Mouse (Mus musculus): ENCODE measurements at regions not wholly inside any gene's neighbourhood (a gene's known extent, or its start where the extent isn't known, plus 50 kb on each side); places are given as distances from the start of the nearest gene placed in this dataset.

DNA sequence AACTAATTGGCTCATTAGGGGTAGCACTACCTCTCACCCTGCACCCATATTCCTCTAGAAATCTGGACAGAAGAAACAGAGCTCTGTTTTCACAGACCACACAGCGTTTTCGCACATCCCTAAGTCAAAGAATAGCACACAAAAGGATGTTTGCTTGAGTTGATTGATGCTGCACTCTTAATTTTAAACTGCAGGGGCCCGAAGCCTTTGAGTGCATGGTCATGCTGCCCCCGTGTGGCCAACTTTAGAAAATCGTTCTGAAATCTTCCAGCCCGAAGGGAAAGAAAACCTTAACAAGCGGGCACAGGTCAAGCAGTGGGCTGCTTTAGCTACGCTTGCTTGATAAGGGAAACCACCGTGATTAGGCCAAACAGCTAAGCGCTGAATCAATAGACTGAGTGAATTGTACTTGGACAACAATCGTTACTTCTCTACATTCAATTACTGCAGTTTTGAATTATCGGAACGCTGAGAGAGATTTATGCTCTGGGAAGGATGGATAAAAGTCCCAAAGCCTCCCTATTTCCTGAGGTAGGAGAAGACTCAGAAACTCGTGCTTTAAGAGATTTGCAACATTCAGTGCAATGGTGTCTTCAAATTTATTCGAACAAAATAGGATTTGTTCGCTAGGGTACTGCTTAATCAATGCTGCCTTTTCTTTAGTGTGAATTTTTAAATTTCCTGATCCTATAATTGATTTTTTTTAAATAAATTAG is 490.1 kb upstream of the Lcorl start:
- no peaks in the 10 kb centered on the region for H3K27me3 ChIP-seq (ENCODE audit: control insufficient read depth, insufficient read depth, low read length)
- peak overlapping the region; percentile 47; the same call in 1 of the 2 replicates for H3K4me2 ChIP-seq (ENCODE audit: low read depth, low read length)
- H3K9ac ChIP-seq (ENCODE audit: low read length): no peak overlapping the region
- H3K4me1 ChIP-seq (ENCODE audit: control insufficient read depth, insufficient read depth, low read length): no peaks in the 10 kb centered on the region
- no peak overlapping the region for H3K27ac ChIP-seq (ENCODE audit: low read length)
- 18% methylated on average over 16 of the region's 16 CpGs for WGBS
- H3K36me3 ChIP-seq (ENCODE audit: control insufficient read depth, insufficient read depth): no peaks in the 10 kb centered on the region
- no peak for ATAC-seq (replicated peaks; ENCODE audit: extremely low read depth, insufficient read depth, low FRiP score)
- H3K9me3 ChIP-seq (replicated peaks; ENCODE audit: control insufficient read depth, low read length): no peaks in the 10 kb centered on the region
- no peak overlapping the region for H3K4me3 ChIP-seq (ENCODE audit: low read length)

DNA sequence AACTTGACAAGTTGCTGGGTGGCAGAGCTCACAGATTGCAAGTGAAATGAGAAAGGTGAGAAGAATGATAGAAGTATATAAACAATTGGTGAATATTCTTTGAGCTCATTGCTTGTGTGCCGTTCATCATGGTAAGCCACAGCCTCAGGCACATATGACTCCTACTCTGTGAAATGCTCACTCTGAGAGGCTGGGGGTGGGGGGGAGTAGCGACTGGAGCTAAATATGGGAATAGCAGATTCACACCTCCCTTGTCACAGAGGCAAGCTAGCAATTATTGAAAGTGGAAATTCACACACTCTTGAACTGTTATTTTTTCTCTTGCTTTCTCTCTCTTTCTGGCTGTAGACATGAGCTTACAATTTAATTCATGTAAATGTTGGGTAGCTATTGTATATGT is 481.0 kb upstream of the Lcorl start:
- WGBS: 73% methylated on average over 2 of the region's 2 CpGs
- H3K4me3 ChIP-seq (ENCODE audit: low read length): no peak overlapping the region
- H3K4me1 ChIP-seq (ENCODE audit: control insufficient read depth, insufficient read depth, low read length): no peaks in the 10 kb centered on the region
- H3K36me3 ChIP-seq (ENCODE audit: control insufficient read depth, insufficient read depth): no peaks in the 10 kb centered on the region
- no peak overlapping the region for H3K4me2 ChIP-seq (ENCODE audit: low read depth, low read length)
- H3K27ac ChIP-seq (ENCODE audit: low read length): no peak overlapping the region
- no peak overlapping the region for H3K9ac ChIP-seq (ENCODE audit: low read length)
- no peaks in the 10 kb centered on the region for H3K9me3 ChIP-seq (replicated peaks; ENCODE audit: control insufficient read depth, low read length)
- H3K27me3 ChIP-seq (ENCODE audit: control insufficient read depth, insufficient read depth, low read length): no peaks in the 10 kb centered on the region
- ATAC-seq (replicated peaks; ENCODE audit: extremely low read depth, insufficient read depth, low FRiP score): no peak

DNA sequence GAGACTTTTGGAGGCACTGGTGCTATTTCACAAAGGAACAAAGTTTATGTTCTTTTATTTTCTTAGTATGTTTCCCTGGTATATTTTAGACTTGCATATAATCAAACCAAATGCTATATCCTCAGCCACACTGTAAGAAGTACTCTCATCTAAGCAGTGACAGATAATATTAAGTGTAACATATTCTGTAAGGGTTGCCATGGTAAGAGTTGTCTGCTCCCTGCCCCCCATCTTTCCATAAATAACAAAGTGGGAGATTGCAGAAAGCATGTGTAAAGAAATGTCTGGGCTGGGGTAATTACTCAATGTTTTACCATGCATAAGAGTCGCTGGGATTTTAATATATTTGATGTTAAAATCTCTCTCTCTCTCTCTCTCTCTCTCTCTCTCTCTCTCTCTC is 473.5 kb upstream of the Lcorl start:
- no peak overlapping the region for H3K9ac ChIP-seq (ENCODE audit: low read length)
- H3K27ac ChIP-seq (ENCODE audit: low read length): no peak overlapping the region
- no peaks in the 10 kb centered on the region for H3K27me3 ChIP-seq (ENCODE audit: control insufficient read depth, insufficient read depth, low read length)
- H3K4me2 ChIP-seq (ENCODE audit: low read depth, low read length): no peak overlapping the region
- no peaks in the 10 kb centered on the region for H3K4me1 ChIP-seq (ENCODE audit: control insufficient read depth, insufficient read depth, low read length)
- no peaks in the 10 kb centered on the region for H3K36me3 ChIP-seq (ENCODE audit: control insufficient read depth, insufficient read depth)
- H3K4me3 ChIP-seq (ENCODE audit: low read length): no peak overlapping the region
- ATAC-seq (replicated peaks; ENCODE audit: extremely low read depth, insufficient read depth, low FRiP score): no peak
- H3K9me3 ChIP-seq (replicated peaks; ENCODE audit: control insufficient read depth, low read length): no peaks in the 10 kb centered on the region
- WGBS: 61% methylated on average over 1 of the region's 1 CpGs

All from heart, embryonic 16.5 days (tissue).